ENCODE assay signal across 7 mouse cellular contexts in genomic region chr12:73020941-73021340, GRCm38 (mm10). TPM values are rescaled to one million over a fixed set of nuclear protein-coding genes. Genes with fewer than 3 reads are reported as not detected.
DNase-seq lines count a peak whose midpoint lies in the region.

No protein-coding gene starts in this region.

- peak; percentile 78 for DNase-seq in urinary bladder, postnatal 14 days (ENCODE audit: low spot score)
- DNase-seq in urinary bladder, adult 2 months (ENCODE audit: low spot score) = no peak
- DNase-seq in adrenal gland, adult 18-20 months (ENCODE audit: low spot score in 2 of 2) = peak; percentile 68 to 74
- DNase-seq in embryo, embryonic 10 days (ENCODE audit: low spot score) = peak; percentile 88
- DNase-seq in heart, postnatal 4 days = peak; percentile 83
- DNase-seq in left cerebral cortex, postnatal 14 days (ENCODE audit: low spot score in 2 of 2) = peak; percentile 42 to 76
- DNase-seq in natural killer cell, adult 2 months (ENCODE audit: low spot score in 2 of 2) = peak; percentile 19 to 52

- intact Hi-C loops in left cerebral cortex, postnatal 14 days (cut with DNase I) = loop anchor here (1.0 to 10.0 kb wide), 2 partner anchors 496 to 534 kb away; no protein-coding TSS in a partner anchor

RNA-seq across cellular contexts. Expression of gene Six1, which starts 32.7 kb away (rescaled TPM):
- 1.1 and 1.8 TPM in 2 replicates for polyA plus RNA-seq in urinary bladder, adult 2 months (2012; rRNA removed)
- total RNA-seq in adrenal gland, adult 18-20 months (2021) = 1 to 10 TPM; 1.8 to 8.8 TPM
- under 1 TPM; 0.19 to 0.54 TPM for total RNA-seq in heart, postnatal 4 days (2021)
- total RNA-seq in left cerebral cortex, postnatal 14 days (2021) = under 1 TPM; 0.26 to 0.61 TPM
